Mouse (Mus musculus) heart, adult 2 months (tissue): ENCODE results near the gene Tmem104.

Experiments
- CTCF ChIP-seq: fragments of 200-600 bp; IDR thresholded peaks from 2 replicates; pipeline ENCODE4 v1.8.1; 2022; ENCODE audit warnings: antibody characterized with exemption, mild to moderate bottlenecking, moderate library complexity
- EP300 ChIP-seq: fragments of 200-500 bp; IDR thresholded peaks from 2 replicates; pipeline ENCODE4 v1.6.1; 2011; ENCODE audit warnings: low read depth, low read length, control low read depth; ENCODE audit not compliant: insufficient read depth
- POLR2A ChIP-seq: fragments of 200-500 bp; IDR thresholded peaks from 2 replicates; pipeline ENCODE4 v1.6.1; 2011; ENCODE audit warnings: mild to moderate bottlenecking, low read depth, low read length, control low read depth; ENCODE audit not compliant: insufficient read depth

GRCm38 (mm10) chr11:115173549-115174339, 13.5 kb upstream of the Tmem104 start:
- no peak for TF ChIP-seq CTCF
- no peak for TF ChIP-seq POLR2A
- TF ChIP-seq EP300: no peak
